Mouse (Mus musculus): ENCODE measurements around the gene Cxadr. TPM values are rescaled to one million over a fixed set of nuclear protein-coding genes. Genes with fewer than 3 reads are reported as not detected.
A peak's percentile ranks its signal among the peaks of the same experiment; 100 is the strongest.
"Not testable (repeated sequence)": the region's sequence is repeated elsewhere in the genome, so short reads cannot be mapped to it uniquely, and the experiment has no call there.

Cxadr gene
- polyA plus RNA-seq, 1 experiment from 2014 or later: 131 TPM

- 49% methylated on average over 4 of the region's 4 CpGs for WGBS
- H3K27me3 ChIP-seq (replicated peaks): no peaks in the 10 kb centered on the region
- H3K36me3 ChIP-seq: peaks cover 4% of the 10 kb centered on the region; the same call in 1 of the 2 replicates
- H3K4me3 ChIP-seq (replicated peaks): no peak overlapping the region
- H3K9me3 ChIP-seq (replicated peaks): no peaks in the 10 kb centered on the region
- H3K27ac ChIP-seq (replicated peaks): no peak overlapping the region
- H3K9ac ChIP-seq (replicated peaks): no peak overlapping the region
- no peak overlapping the region for H3K4me2 ChIP-seq
- peaks cover 8% of the 10 kb centered on the region for H3K4me1 ChIP-seq
- ATAC-seq (ENCODE audit: low FRiP score): peak; percentile 49; the same call in 1 of the 2 replicates
Measured at GRCm38 (mm10) chr16:78341356-78341755, 40.1 kb downstream of the Cxadr start.

GRCm38 (mm10) chr16:78342767-78343166, 41.5 kb downstream of the Cxadr start:
- no peak overlapping the region for H3K4me2 ChIP-seq
- WGBS: 92% methylated on average over 5 of the region's 5 CpGs
- no peak overlapping the region for H3K27ac ChIP-seq (replicated peaks)
- no peak for ATAC-seq (ENCODE audit: low FRiP score)
- no peak overlapping the region for H3K4me3 ChIP-seq (replicated peaks)
- peaks cover 2% of the 10 kb centered on the region; the same call in 1 of the 2 replicates for H3K4me1 ChIP-seq
- H3K27me3 ChIP-seq (replicated peaks): no peaks in the 10 kb centered on the region
- no peak overlapping the region for H3K9ac ChIP-seq (replicated peaks)
- peaks cover 4% of the 10 kb centered on the region; the same call in 1 of the 2 replicates for H3K36me3 ChIP-seq
- no peaks in the 10 kb centered on the region for H3K9me3 ChIP-seq (replicated peaks)

GRCm38 (mm10) chr16:78343792-78344191, 42.5 kb downstream of the Cxadr start:
- no peak for ATAC-seq (ENCODE audit: low FRiP score)
- H3K27ac ChIP-seq (replicated peaks): 0 out of 2 replicates have a peak overlapping the region, but pooled peaks have one; percentile 15
- no peak overlapping the region for H3K9ac ChIP-seq (replicated peaks)
- peaks cover 4% of the 10 kb centered on the region; the same call in 1 of the 2 replicates for H3K36me3 ChIP-seq
- 73% methylated on average over 6 of the region's 6 CpGs for WGBS
- H3K4me3 ChIP-seq (replicated peaks): no peak overlapping the region
- H3K4me2 ChIP-seq: no peak overlapping the region
- H3K4me1 ChIP-seq: peaks cover 2% of the 10 kb centered on the region; the same call in 1 of the 2 replicates
- H3K27me3 ChIP-seq (replicated peaks): no peaks in the 10 kb centered on the region
- H3K9me3 ChIP-seq (replicated peaks): no peaks in the 10 kb centered on the region

- Histone ChIP-seq H3K4me2 (no peak overlapping the region), H3K4me3 (replicated peaks) (no peak overlapping the region), H3K36me3 (peaks cover 7% of the 10 kb centered on the region), H3K27me3 (replicated peaks) (no peaks in the 10 kb centered on the region), H3K27ac (replicated peaks) (no peak overlapping the region), H3K9me3 (replicated peaks) (no peaks in the 10 kb centered on the region), H3K9ac (replicated peaks) (no peak overlapping the region), H3K4me1 (peaks cover 2% of the 10 kb centered on the region; the same call in 1 of the 2 replicates)
- 82% methylated on average over 2 of the region's 2 CpGs for WGBS
- ATAC-seq (ENCODE audit: low FRiP score): no peak
Measured at GRCm38 (mm10) chr16:78346662-78347327, 45.5 kb downstream of the Cxadr start.

GRCm38 (mm10) chr16:78347328-78347926, 46.1 kb downstream of the Cxadr start:
- no peak overlapping the region for H3K9ac ChIP-seq (replicated peaks)
- H3K4me1 ChIP-seq: peaks cover 2% of the 10 kb centered on the region; the same call in 1 of the 2 replicates
- no peaks in the 10 kb centered on the region for H3K9me3 ChIP-seq (replicated peaks)
- WGBS: 88% methylated on average over 13 of the region's 13 CpGs
- peaks cover 7% of the 10 kb centered on the region for H3K36me3 ChIP-seq
- H3K27ac ChIP-seq (replicated peaks): no peak overlapping the region
- no peaks in the 10 kb centered on the region for H3K27me3 ChIP-seq (replicated peaks)
- no peak overlapping the region for H3K4me2 ChIP-seq
- H3K4me3 ChIP-seq (replicated peaks): no peak overlapping the region
- no peak for ATAC-seq (ENCODE audit: low FRiP score)

GRCm38 (mm10) chr16:78357757-78358156, 56.5 kb downstream of the Cxadr start:
- Histone ChIP-seq H3K27ac (replicated peaks) (no peak overlapping the region), H3K9ac (replicated peaks) (no peak overlapping the region), H3K27me3 (replicated peaks) (no peaks in the 10 kb centered on the region), H3K4me2 (no peak overlapping the region), H3K4me1 (no peaks in the 10 kb centered on the region), H3K4me3 (replicated peaks) (no peak overlapping the region), H3K36me3 (peaks cover 12% of the 10 kb centered on the region), H3K9me3 (replicated peaks) (no peaks in the 10 kb centered on the region)
- no peak for ATAC-seq (ENCODE audit: low FRiP score)
- WGBS: 95% methylated on average over 3 of the region's 3 CpGs

GRCm38 (mm10) chr16:78361466-78361865, 60.2 kb downstream of the Cxadr start:
- H3K4me3 ChIP-seq (replicated peaks): no peak overlapping the region
- no peak for ATAC-seq (ENCODE audit: low FRiP score)
- H3K9ac ChIP-seq (replicated peaks): no peak overlapping the region
- 89% methylated on average over 4 of the region's 4 CpGs for WGBS
- H3K27ac ChIP-seq (replicated peaks): no peak overlapping the region
- no peak overlapping the region for H3K4me2 ChIP-seq
- no peaks in the 10 kb centered on the region for H3K27me3 ChIP-seq (replicated peaks)
- peaks cover 15% of the 10 kb centered on the region for H3K36me3 ChIP-seq
- H3K9me3 ChIP-seq (replicated peaks): no peaks in the 10 kb centered on the region
- H3K4me1 ChIP-seq: no peaks in the 10 kb centered on the region

GRCm38 (mm10) chr16:78364554-78364953, 63.3 kb downstream of the Cxadr start:
- H3K4me3 ChIP-seq (replicated peaks); H3K4me1 ChIP-seq; H3K9ac ChIP-seq (replicated peaks); H3K27me3 ChIP-seq (replicated peaks); ATAC-seq (ENCODE audit: low FRiP score); H3K9me3 ChIP-seq (replicated peaks); H3K4me2 ChIP-seq; H3K27ac ChIP-seq (replicated peaks): not testable (repeated sequence)
- peaks cover 17% of the 10 kb centered on the region for H3K36me3 ChIP-seq
- WGBS: 96% methylated on average over 9 of the region's 9 CpGs

- 84% methylated on average over 7 of the region's 7 CpGs for WGBS
- H3K9me3 ChIP-seq (replicated peaks): no peaks in the 10 kb centered on the region
- ATAC-seq (ENCODE audit: low FRiP score): no peak
Measured at GRCm38 (mm10) chr16:78371491-78372046, 70.3 kb downstream of the Cxadr start.

GRCm38 (mm10) chr16:78372786-78373185, 71.5 kb downstream of the Cxadr start:
- no peak overlapping the region for H3K4me3 ChIP-seq (replicated peaks)
- H3K4me2 ChIP-seq: no peak overlapping the region
- peaks cover 4% of the 10 kb centered on the region; the same call in 1 of the 2 replicates for H3K36me3 ChIP-seq
- no peak for ATAC-seq (ENCODE audit: low FRiP score)
- H3K27me3 ChIP-seq (replicated peaks): no peaks in the 10 kb centered on the region
- no peaks in the 10 kb centered on the region for H3K9me3 ChIP-seq (replicated peaks)
- WGBS: 86% methylated on average over 5 of the region's 5 CpGs
- no peak overlapping the region for H3K27ac ChIP-seq (replicated peaks)
- H3K9ac ChIP-seq (replicated peaks): no peak overlapping the region
- peaks cover 14% of the 10 kb centered on the region; the same call in 1 of the 2 replicates for H3K4me1 ChIP-seq

More at GRCm38 (mm10) chr16:78371491-78372046, 70.3 kb downstream of the Cxadr start:
- H3K4me2 ChIP-seq: no peak overlapping the region
- no peak overlapping the region for H3K4me3 ChIP-seq (replicated peaks)
- H3K27ac ChIP-seq (replicated peaks): no peak overlapping the region
- H3K36me3 ChIP-seq: peaks cover 10% of the 10 kb centered on the region; the same call in 1 of the 2 replicates
- H3K27me3 ChIP-seq (replicated peaks): no peaks in the 10 kb centered on the region
- H3K4me1 ChIP-seq: peaks cover 9% of the 10 kb centered on the region; the same call in 1 of the 2 replicates
- H3K9ac ChIP-seq (replicated peaks): no peak overlapping the region

- no peak for ATAC-seq (ENCODE audit: low FRiP score)
- WGBS: 55% methylated on average over 8 of the region's 8 CpGs
- no peak overlapping the region for H3K4me3 ChIP-seq (replicated peaks)
- no peak overlapping the region for H3K27ac ChIP-seq (replicated peaks)
- peaks cover 14% of the 10 kb centered on the region; the same call in 1 of the 2 replicates for H3K4me1 ChIP-seq
- no peak overlapping the region for H3K9ac ChIP-seq (replicated peaks)
- no peaks in the 10 kb centered on the region for H3K9me3 ChIP-seq (replicated peaks)
- no peak overlapping the region for H3K4me2 ChIP-seq
- H3K27me3 ChIP-seq (replicated peaks): no peaks in the 10 kb centered on the region
- H3K36me3 ChIP-seq: 0 out of 2 replicates have a peak, but pooled peaks cover 1% of the 10 kb centered on the region
Measured at GRCm38 (mm10) chr16:78373743-78374142, 72.5 kb downstream of the Cxadr start.

All from neural tube, embryonic 15.5 days (tissue).